Mouse (Mus musculus) liver, adult (tissue): ENCODE data around the gene Efcab2.

Experiments
- GATA4 ChIP-seq: IDR thresholded peaks from 2 replicates; pipeline ENCODE4 v1.6.1; 2014; ENCODE audit warnings: mild to moderate bottlenecking, low read length; ENCODE audit not compliant: insufficient replicate concordance

Efcab2 gene

DNA sequence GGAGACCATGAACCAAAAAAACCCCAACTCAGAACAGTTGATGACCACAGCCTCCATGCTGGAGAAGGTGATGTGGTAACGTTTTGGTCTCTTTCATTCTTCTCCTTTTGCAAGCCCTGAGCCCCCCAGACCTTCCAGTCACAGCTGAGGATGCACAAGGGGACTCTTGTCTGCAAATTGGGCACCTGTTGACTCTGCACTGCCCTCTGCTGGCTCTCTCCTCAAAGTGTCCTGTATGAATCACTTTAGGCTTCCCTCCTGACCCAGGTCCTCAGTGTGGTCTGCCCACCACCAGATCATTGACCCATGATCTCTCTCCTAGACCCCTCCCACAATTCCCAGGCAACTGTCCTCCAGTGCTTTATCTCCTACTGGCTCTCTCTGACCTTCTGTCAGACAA lies 91.0 kb downstream of the Efcab2 start:
- TF ChIP-seq GATA4, result no peak

DNA sequence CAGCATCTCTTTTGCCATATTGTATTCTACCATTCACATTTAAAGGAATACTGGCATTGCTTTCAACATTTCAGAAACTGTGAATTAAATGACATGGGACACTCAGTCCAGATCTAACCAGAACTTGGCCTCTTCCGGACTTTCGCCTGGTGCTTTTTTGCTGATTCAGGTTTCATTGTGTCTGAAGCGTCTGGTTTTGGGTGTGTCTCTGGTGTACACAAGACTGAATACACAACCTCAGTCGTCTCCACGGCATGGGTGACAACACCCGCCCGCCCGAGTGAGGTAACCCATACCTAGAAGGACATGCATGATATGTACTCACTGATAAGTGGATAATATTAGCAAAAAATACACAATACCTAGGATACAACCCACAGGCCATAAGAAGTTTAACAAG lies 101.1 kb downstream of the Efcab2 start:
- TF ChIP-seq GATA4, result no peak

DNA sequence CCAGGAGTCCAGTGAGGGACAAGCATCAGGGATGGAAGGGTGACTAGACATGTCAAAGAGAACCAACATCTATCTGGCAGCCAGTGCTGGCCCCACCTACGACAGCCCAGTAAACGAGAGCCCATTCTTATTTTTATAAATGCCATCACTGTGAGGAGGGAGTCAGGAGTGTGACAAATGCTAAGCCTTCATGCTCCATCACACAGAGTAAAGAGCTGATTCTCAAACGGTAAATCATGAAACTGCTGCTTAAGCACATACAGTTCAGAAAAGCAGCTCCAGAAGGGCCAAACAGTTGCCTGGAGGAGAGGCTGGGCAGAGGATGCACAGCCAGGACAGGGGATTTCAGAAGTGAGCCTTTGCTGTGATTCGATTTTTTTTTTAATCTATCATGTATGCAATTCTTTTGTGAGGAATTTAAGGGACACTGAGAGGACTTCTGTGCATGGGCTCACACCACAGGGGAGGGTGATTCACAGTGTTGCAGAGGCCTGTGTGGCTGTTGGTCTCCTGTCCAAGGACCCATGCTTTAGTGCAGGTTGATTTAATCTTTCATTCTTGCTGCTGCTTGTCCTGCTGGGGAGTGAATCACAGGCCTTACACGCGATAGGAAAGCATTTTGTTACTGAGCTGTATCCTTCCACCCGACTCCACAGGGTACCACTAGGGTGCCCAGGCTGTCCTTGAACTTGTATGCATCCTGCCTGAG lies 106.6 kb downstream of the Efcab2 start:
- no peak for TF ChIP-seq GATA4

DNA sequence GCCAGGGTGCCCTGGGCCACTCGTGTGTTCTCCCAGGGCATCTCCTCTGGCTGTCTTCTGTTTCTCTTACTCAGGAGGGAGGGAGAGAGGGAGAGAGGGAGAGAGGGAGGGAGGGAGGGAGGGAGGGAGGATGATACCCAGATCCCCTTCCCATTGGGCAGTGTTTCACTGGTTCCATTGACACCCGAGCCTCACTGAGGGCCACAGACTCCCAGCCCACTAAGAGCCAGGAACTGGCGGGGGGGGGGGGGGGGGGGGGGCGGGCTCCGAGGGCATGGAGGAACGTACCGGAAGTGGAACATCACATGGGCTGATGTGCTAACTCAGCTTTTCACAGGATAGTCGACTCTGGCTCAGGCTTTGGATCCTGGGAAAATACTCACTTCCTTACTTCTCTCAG lies 108.1 kb downstream of the Efcab2 start:
- TF ChIP-seq GATA4, result no peak

DNA sequence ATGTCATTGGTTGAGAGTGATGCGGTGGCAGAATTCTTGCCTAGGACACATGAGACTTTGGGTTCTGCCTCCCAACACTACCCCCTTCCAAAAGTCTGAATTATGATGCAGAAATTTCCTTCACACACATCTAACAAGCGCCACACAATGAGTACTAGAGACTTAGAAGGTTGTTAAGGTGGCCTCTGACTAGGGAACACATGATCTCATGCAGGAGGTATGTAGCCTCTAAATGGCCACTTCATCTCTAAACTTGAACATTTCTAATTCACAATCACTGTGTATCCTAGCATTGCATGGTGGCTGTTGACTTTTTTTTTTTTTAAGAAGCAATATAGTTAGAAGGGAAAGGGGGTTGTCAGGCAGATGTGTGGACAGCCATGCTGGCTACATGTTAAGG lies 110.0 kb downstream of the Efcab2 start:
- no peak for TF ChIP-seq GATA4

DNA sequence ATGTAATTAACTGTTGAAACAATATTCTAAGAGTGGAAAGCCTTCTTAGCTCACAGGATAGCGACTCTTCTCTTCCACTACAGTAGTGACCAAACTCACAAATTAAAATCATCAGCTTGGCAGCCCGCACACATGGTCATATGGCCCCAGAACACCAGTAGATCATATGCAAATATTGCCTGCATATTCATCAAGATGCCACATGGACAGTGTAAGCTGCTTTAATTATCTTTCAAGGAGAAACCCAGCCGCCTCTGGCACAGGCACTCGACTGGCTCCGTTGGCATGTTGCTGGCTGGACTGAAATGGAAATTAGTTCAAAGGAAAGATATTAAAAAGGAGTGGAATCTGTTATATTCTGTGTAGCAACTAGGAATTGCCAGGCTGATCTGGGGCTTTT lies 116.5 kb downstream of the Efcab2 start:
- no peak for TF ChIP-seq GATA4

DNA sequence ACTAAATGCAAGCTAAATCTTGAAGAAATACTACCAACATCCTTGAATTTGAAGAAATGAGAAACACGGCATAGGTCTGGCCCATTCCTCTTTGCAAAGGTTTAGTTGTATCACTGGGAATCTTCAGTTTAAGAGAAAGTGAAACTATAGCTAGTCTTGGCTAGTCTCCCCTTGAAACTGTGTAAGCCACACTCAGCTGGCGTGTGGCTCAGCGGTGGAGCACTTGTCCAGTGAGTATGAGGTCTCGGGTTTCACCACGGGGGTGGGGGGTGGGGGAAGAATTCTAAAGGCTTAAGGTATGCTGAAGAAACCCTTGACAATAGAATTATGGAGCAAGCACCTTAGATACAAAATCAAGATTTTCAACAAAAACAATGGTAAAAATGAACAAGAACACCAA lies 117.3 kb downstream of the Efcab2 start:
- TF ChIP-seq GATA4, result no peak

DNA sequence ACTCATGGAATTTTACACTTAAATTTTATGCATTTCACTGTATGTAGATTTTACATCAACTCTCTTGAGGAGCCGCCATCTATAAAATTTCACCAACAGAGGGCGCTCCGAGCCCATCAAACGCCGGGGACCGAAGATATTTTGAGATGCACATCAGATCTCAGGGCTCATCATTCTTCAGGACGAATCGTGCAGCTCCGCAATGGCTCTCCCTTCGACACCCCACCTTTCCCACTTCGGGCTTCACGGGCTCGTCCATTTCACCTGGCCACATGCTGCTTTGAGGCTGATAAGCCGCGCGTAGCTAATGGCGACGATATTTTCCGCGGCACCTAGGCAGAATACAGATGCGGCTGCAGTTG lies 121.3 kb downstream of the Efcab2 start:
- no peak for TF ChIP-seq GATA4

DNA sequence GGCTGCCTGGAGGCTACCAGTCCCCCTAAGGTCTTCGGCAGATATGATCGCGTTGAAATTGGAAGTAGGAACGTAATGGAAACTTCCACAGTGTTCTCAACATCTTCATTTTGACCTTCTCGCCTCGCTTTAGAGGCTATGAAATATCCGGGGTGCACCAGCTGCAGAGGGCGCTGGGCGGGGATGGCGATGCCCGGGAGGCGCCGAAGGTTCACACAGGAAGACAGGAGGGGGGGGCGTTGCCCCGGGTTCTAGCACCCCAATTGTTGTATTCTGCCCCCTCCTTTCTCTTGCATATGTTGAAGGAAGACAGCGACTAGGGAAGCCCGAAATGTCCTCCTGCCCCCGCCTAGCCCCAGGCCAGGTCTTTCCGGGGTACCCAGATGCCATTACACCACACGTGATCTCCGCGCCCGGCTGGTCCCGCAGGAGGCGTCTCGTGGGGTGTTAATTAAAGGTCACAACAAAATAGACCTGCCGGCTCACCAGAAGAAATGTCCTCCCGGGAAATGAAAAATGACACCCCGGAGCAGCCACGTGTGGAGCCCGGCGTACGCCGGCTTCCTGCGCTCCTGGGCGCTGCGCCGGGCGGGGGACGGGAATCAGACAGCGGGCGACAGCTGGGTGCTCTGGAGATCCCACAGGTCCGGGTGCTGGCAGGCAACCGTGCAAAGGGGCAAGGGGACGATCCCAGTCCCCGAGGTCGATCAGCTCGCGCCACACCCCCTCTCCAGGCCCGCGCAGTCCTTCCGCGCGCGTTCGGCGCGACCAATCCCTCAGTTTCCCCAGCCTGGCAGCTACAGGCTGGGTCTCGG lies 121.9 kb downstream of the Efcab2 start:
- TF ChIP-seq GATA4, result no peak

DNA sequence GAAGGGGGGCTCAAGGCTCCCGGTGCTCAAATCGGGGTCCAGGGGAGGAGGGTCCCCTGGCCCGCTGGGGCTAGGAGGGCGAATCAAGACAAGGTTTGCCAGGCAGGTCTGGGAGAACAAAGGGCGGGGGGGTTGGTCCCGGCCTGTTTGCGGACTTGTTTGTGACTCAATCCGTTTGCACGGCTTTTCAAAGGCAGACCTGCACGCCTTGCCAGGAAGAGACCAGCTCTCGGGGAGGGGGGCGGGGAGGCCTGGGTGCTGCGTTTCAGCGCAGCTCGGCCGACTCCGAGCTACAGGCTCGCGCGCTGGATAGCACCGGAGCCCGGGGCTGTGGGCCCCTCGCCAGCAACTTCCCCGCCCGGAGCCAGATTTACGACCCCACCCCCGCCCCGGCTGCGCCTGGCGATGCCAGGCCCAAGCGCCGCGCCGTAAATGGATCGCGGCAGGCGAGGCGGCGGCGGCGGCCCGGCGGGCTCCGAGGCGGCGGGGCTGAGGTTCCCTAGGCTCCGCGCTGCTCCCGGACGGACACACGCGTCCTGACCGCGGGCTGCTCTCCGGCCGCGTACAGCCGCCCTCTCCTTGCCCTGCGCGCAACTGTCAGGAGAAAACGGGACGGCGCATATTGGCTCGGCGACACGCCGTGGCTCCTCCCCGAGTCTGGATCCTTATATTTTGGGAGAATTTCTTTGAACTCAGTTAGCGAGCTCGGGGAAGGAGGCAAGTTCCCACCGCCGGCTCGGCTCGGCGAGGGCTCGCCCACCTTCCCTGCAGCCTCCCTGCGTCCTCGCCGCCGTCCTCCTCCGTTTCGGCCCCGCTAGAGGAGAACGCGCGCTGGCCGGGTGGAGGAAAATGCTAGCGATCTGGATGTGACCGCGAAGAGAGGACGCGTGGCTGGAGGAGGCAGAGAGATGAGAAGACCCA lies 122.8 kb downstream of the Efcab2 start, which contains the start of gene Kif26b:
Gene Kif26b, plus strand, starts transcription at position 695 of the 921 bp plus-strand sequence.
- TF ChIP-seq GATA4, result no peak

DNA sequence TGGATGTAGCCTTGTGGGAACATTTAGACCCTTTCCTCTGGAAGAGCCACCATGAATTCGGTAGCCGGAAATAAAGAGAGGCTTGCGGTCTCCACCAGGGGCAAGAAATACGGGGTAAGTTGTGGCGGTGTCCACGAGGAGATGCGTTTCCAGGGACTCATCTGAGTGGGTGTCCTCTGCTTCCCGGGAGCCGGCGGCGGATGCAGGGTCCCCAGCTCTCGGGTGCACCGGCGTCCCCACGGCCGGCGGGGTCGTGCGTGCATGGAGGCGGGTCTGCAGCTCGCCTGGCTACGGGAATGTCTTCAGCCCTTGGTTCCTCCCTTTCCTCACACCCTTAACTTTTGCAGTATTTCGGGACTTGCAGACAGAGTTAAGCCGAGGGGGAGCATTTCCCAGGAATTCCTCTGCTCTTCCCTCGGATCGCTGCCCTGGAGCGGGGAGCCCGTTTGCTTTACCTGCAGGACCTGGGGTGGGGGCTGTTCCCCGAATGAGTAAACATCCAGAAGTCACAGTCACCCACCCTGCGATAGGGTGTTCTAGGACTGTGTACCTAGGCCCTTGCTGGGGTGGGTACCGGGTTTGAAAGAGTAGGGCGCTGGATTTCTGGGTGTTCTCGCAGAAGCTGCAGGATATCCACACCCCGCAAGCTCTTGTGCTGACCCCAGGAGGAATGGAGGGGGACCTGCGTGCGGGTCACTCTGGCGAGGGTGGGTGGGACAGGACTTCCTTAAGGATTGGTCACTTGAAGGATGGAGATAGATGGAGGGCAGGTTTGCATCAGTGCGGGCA lies 123.8 kb downstream of the Efcab2 start:
- TF ChIP-seq GATA4, result no peak

DNA sequence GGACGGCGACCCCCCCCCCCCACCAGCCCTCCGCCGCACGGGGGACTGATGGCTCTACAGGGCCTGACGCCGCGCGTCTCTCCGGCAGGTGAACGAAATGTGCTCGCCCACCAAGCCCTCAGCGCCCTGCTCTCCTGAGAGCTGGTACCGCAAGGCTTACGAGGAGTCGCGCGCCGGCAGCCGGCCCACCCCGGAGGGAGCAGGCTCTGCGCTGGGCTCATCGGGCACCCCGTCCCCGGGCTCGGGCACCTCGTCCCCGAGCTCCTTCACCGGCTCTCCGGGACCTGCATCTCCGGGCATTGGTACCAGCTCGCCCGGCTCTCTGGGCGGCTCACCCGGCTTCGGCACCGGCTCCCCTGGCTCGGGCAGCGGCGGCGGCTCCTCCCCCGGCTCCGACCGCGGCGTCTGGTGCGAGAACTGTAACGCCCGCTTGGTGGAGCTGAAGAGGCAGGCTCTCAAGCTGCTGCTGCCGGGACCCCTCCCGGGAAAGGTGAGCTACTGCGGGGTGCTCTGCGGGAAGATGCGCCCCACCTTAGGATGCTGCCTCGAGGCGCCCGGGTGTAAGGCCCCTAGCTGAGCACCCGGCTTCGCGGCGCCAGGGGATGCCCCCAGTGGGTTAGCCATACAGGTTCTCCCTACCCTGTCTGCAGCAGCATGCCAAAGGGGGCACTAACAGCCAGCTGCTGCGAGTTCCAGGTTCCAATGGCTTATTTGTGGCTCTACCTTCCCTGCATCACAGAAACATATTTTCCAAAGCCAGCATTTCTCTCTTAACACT lies 124.6 kb downstream of the Efcab2 start:
- TF ChIP-seq GATA4, result no peak
